Mouse (Mus musculus) adrenal gland, adult 10 weeks (tissue): Measurements from ENCODE around the gene Eif4a1. TPM values are rescaled to one million over a fixed set of nuclear protein-coding genes. Genes with fewer than 3 reads are reported as not detected.

Source experiments
- polyA plus RNA-seq: library from polyadenylated mRNA; stranded (reverse); fragments of 350-450 nt; fragmentation: Illumina TruSeq; extraction: RNeasy Lipid Tissue Mini Kit (QIAGEN cat#74804); gene quantifications from one replicate; pipeline ENCODE4 v1.2.3, GENCODE M21; 2014; ENCODE audit warnings: low read depth, low replicate concordance

The Eif4a1 gene
- polyA plus RNA-seq: 617 TPM

DNA sequence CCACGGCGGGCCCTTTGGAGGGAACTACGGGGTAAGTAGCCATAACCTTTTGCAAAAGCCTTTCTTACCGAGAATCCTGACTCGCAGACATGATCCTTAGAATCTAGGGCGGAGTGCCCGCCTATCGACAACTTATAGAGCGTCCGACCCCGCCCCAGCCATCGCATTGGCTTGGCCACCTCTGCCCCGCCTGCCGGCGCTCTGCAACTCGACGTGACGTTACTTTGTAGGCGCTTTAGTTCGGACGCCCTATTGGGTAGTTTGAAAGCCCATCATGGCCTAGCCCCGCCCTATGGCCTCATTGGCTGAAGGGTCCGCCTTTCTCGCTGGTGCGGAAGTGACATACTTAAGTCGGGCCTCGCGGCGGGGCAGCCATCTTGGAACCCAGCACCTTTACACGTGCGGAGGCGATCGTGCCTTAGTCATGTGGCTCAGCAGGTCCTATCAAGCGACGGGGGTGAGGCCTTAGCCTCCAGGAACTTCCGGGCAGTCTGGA, at the start of gene Eif4a1:
Gene Eif4a1, minus strand, starts transcription at position 213 of the 496 bp plus-strand sequence.

DNA sequence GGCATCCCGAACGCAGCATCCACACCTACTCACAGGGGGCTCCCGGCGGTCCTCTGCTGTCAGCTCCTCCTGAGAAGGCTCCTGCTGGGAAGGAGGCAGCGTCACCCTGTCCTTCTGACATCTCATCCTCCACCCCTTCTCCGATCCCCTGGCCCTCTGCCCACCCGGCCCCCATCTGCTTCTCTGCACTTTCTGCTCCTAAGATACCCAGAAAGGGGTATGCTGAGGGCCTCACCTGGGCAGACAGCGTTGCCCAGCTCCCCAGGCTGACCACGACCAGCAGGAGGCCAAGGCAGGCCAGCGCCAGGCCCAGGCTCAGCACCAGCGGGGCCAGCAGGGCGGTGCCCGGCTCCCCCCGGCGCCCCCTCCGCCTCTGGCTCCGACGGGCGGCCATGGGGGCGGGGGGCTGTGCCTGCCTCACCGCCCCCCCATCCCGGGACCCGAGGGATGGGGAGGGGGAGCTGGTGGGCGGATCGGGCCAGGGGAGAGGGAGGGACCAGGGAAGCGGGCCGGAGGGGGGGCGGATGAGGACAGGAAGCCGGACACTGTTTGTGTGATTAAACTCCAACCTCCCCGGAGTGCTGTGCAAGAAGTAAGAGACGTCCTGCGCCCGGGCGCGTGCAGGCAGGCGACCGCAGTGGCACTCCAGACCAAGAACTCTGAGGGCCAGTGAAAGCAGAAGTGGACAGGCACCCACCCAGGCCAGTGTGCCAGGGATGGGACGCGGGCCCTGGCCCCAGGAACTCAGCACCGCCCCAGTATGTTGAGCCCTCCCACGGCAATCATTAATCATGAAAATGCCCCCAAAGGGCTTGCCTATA, 23.3 kb upstream of the Eif4a1 start, which contains the start of the genes Tnfsf12 and Tnfsfm13:
Gene Tnfsf12, minus strand, starts transcription at position 489 of the 821 bp plus-strand sequence.
Gene Tnfsfm13, minus strand, starts transcription at position 738 of the 821 bp plus-strand sequence.

DNA sequence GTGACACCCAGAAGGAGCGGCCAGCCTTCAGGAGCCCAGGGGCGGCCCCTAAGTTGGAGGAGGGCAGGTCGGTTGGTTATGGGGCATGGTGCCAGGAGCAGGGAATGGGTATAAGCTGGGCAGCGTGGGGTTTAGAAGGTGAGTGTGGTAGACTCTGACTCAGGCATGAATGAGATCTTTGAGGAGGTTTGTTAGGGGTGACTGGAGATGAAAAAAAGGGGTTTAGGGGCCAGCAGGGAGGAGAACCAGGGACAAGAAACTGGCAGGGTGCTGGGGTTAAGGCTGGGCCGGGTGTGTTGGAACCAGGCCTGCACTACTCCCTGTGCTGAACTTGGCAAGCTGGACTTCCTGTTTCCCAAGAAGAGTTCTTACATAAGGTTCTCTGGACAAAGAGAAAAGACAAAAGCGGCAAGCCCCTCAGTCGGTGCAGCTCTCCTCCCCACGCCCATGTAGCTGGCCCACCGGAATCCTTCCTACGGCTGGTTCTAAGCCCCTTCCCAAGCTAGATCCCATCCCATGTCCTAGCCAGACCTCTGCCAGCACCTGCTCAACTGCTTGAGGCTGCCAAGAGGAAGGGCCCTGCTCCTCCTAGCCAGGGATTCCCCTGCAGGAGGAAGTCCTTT, 13.4 kb upstream of the Eif4a1 start, which contains the start of gene Tnfsf13:
Gene Tnfsf13, minus strand, starts transcription at position 259 of the 623 bp plus-strand sequence.

DNA sequence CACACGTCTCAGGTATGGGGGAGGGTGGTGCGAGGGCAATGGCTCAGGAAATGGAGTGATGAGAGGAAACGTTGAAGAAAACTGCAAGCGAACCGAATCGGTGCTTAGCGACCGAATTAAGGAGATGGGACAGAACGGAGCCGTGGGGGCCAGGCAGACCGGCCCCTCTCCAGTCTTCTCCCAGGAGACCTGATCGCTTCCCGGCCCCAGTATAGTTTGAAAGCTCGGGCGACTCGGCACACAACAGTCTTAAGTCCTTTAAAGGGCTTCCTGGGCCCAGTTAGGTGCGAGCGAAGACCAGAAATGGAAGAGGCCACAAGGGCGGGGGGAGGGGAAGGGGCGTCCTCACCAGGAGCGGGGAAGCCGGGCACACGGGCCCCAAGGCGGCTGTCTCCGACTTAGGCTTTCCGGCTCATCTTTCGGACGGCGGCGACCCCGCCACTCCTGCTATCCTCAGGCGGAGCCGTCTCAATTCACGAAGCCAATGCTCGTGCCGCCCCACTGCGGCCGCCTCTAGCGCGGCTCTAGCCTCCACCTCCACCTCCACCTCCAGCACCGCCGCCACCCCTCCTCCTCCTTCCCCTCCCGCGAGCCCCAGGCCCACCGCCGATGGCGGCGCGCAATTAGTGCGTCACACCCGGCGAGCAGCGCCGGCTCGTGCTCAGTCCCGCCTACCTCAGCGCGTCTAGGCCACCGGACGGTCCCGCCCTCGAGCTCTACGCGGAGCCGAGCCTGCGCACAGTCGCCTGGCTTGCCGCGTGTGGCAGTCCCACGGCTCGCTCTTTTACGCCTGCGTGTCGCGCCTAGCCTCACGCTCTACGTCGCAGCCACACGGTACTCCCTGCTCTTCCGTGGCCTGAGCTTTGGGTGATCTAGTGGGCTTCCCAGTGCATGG, 9.3 kb upstream of the Eif4a1 start, which contains the start of gene Senp3:
Gene Senp3, minus strand, starts transcription at position 771 of the 895 bp plus-strand sequence.

DNA sequence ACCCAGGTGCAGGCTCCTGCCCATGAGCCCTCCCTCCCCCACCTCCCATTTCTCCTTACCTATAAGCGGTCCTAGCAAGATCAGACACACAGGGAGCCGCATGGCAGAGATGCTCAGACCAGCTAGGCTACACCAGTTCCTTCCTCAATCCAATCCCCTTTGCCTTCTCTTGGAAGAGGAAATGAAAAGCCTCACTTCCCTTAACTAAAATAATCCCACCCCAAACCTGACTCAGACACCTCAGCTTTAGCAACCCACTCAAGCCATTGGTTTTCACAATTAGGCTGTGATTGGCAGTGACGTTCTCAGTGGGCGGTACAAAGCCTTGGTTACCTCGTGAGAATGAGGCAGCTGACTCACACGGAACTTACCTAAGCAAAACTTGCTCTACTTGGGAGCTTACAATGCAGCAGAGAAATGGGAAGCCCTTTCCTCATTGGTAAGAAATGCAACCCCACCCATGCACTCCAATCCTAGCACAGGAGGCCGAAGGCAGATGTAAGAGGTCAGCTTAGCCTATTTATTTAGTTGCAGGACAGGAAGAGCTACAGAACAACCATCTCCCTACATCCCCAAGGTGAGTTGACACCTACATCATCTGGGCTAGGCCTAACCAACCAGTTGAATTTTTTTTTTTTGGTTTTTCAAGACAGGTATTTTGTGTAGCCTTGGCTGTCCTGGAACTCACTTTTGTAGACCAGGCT, 6.1 kb downstream of the Eif4a1 start, which contains the start of gene Cd68:
Gene Cd68, minus strand, starts transcription at position 193 of the 704 bp plus-strand sequence.

DNA sequence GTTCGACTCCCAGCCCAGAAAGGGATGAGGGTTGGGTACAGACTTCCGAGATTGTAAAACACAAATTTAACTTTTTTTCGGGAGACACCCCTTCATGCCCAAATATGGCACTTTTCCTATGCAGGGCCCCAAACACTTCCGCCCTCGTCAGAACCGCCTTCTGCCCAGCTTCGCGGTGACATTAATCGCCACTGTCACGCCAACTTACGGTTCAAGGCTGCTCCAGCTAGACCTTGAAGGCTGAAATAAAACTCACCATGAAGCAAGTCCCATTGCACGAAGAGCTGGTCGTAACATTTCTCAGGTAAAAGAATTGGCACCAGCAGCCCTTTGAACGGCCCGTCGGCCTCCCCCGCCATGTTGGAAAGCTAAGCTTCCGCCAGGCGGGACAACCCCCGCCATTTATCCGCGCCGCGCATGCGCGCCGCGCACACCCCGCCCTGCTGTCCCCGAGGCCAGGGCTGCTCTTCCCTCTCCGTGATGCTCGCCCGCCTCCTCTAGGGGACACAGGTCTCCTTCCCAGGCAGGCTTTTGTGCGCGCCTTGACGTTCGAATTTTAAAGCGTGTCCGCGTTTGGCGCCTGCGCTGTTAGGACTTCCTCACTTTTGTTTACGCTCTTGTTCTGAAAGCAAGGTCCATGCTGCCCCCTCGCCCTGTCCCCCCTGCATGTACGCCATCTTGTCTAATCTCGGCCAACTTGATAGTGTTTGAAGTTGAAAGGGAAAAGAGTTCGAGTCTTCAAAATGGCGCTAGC, 9.8 kb downstream of the Eif4a1 start, which contains the start of gene Mpdu1:
Gene Mpdu1, minus strand, starts transcription at position 430 of the 754 bp plus-strand sequence.

DNA sequence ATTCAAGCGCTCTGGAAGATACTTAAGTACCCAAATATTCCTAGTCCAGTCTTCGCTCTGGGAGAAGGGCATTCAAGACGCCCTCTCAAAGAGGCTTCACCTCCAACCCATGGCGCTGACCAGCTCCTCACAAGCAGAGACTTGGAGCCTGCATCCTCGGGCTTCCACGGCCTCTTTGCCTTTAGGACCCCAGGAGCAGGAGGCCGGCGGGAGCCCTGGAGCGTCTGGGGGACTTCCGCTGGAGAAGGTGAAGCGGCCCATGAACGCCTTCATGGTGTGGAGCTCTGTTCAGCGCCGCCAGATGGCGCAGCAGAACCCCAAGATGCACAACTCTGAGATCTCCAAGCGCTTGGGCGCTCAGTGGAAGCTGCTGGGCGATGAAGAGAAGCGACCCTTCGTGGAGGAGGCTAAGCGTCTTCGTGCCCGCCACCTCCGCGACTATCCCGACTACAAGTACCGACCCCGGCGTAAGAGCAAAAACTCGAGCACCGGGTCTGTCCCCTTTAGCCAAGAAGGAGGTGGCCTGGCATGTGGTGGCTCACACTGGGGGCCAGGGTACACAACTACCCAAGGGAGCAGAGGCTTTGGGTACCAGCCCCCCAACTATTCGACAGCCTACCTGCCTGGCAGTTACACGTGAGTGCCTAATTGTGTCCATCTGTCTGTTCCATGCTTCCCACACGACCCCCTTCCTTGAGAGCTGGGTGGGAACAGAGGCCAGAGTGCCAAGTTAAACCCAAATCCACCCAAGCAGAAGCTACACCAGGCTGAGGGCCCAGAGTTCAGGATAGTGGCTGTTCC, 16.8 kb downstream of the Eif4a1 start, which contains the start of gene Sox15:
Gene Sox15, plus strand, starts transcription at position 51 of the 801 bp plus-strand sequence.

DNA sequence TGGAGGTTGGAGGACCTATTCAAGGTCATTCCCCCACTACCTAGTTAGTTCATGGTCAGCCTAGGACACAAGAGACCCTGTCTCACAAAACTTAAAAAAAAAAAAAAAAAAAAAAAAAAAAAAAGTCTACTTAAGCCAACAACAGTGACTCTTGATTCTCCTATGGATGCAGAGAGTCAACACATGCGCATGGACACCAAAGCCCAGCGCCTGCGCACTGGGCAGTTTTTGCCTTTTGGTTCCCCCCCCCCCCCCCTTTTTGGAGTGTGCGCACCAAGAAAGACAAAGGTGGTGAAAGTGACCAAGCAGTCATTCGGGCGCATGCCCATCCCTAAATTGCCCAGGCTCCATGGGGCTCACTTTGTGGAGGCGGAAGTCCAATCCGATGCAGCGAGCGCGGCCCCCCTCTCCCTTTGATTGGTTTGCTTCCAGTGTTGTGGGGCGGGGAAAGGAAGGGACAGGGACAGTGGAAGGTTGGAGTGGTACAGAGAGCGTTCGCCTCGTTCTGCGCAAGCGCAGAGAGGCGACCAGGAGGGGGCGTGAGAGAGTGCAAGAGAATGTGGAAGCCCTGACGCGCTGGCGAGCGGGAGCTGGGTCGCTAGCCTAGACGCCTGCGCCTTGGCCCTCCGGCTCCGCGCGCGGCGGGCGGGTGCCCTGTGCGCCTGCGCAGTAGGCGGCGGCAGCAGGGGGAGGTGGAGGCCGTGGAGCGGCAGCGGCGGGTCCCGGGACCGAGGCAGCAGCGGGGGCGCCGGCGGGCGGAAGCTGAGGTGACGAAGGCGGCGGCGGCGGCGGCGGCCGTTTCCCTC, 39.7 kb downstream of the Eif4a1 start, which contains the start of gene Fxr2:
Gene Fxr2, plus strand, starts transcription at position 707 of the 806 bp plus-strand sequence.

DNA sequence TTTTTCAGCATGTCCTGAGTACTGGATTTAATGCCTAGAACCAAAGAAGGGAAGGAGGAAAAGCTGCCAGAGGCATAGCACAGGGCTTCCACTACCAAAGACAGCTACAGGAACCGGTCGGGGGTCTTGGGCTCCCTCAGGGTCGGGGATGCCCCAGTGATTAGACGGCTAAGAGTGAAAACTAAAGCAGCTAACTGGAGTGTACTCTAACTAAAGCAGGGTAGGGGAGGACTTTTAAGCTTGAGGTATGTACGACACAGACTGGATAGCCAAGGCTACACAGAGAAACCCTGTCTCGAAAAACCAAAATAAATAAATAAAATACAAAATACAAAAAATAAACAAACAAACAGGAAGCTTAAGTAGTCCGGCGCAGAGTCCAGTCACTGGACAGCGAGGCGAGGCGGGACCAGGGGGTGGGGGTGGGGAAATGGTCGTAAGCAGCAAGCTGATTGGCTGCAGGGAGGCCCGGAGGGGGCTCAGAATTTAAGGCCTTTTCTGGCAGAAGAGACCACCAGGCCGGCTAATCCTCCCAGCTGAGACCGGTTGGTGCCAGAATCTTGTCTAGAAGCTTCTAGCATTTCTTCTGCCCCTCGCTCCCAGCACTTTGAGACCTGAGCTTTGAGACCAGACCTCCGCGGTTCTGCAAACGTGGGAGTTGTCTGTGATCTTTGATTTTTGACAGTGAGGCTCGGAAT, 50.5 kb downstream of the Eif4a1 start, which contains the start of gene Sat2:
Gene Sat2, plus strand, starts transcription at position 454 of the 698 bp plus-strand sequence.

DNA sequence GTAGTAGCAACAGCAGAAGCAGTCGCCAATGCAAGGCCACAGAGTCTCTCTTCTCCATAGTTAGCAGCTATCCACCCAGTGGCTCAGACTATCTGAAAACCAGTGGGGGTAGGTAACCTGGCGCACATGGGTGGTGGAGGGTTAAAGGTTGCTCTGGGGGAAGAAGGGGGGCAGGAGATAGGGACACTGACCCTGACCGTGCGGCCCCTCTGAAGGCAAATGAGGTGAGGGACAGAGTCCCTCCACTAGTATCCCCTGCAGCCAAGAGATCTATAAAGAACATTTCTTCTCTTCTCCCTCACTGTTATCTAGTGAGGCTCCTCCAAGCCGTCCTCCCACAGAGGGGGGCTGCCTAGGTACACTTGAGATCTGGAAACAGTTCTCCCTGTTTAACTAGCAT, 54.4 kb downstream of the Eif4a1 start, which contains the start of gene Shbg:
Gene Shbg, minus strand, starts transcription at position 101 of the 400 bp plus-strand sequence.

Other genes starting within 250 kb of the Eif4a1 start
- not detected for gene Dnah2, start 123.3 kb downstream of the Eif4a1 start, polyA plus RNA-seq
- gene Efnb3, start 112.2 kb downstream of the Eif4a1 start, polyA plus RNA-seq: 0.29 TPM
- 1.6 TPM for gene Wrap53, start 92.2 kb downstream of the Eif4a1 start, polyA plus RNA-seq
- 8.5 TPM for gene Trp53, start 92.1 kb downstream of the Eif4a1 start, polyA plus RNA-seq
- gene Atp1b2, start 66.5 kb downstream of the Eif4a1 start, polyA plus RNA-seq: 31.6 TPM
- not detected for gene Shbg, start 54.5 kb downstream of the Eif4a1 start, polyA plus RNA-seq
- 2.8 TPM for gene Sat2, start 50.4 kb downstream of the Eif4a1 start, polyA plus RNA-seq
- 14.5 TPM for gene Fxr2, start 39.4 kb downstream of the Eif4a1 start, polyA plus RNA-seq
- gene Sox15, start 17.1 kb downstream of the Eif4a1 start, polyA plus RNA-seq: not detected
- gene Mpdu1, start 9.8 kb downstream of the Eif4a1 start, polyA plus RNA-seq: 23.0 TPM
- gene Cd68, start 6.3 kb downstream of the Eif4a1 start, polyA plus RNA-seq: 4.0 TPM
- gene Senp3, start 9.7 kb upstream of the Eif4a1 start, polyA plus RNA-seq: 56.8 TPM
- gene Tnfsf13, start 13.4 kb upstream of the Eif4a1 start, polyA plus RNA-seq: 8.3 TPM
- 2.2 TPM for gene Tnfsf12, start 23.4 kb upstream of the Eif4a1 start, polyA plus RNA-seq
- gene Tnfsfm13, start 23.7 kb upstream of the Eif4a1 start, polyA plus RNA-seq: 1.6 TPM
- 37.7 TPM for gene Polr2a, start 86.2 kb upstream of the Eif4a1 start, polyA plus RNA-seq
- gene Slc35g3, start 89.5 kb upstream of the Eif4a1 start, polyA plus RNA-seq: not detected
- gene Zbtb4, start 93.5 kb upstream of the Eif4a1 start, polyA plus RNA-seq: 35.4 TPM
- 1.3 TPM for gene Chrnb1, start 123.5 kb upstream of the Eif4a1 start, polyA plus RNA-seq
- 5.0 TPM for gene Fgf11, start 129.4 kb upstream of the Eif4a1 start, polyA plus RNA-seq
- gene Tmem102, start 133.2 kb upstream of the Eif4a1 start, polyA plus RNA-seq: not detected
- gene Gm39566, start 142.9 kb upstream of the Eif4a1 start, polyA plus RNA-seq: not detected
- not detected for gene Spem2, start 146.0 kb upstream of the Eif4a1 start, polyA plus RNA-seq
- not detected for gene Spem1, start 149.8 kb upstream of the Eif4a1 start, polyA plus RNA-seq
- 1.5 TPM for gene Nlgn2, start 165.4 kb upstream of the Eif4a1 start, polyA plus RNA-seq
- gene Tmem256, start 166.1 kb upstream of the Eif4a1 start, polyA plus RNA-seq: 24.3 TPM
- gene Plscr3, start 174.0 kb upstream of the Eif4a1 start, polyA plus RNA-seq: 1.6 TPM
- gene Tnk1, start 186.3 kb upstream of the Eif4a1 start, polyA plus RNA-seq: not detected
- gene Tmem95, start 205.6 kb upstream of the Eif4a1 start, polyA plus RNA-seq: not detected
- 2.4 TPM for gene Kctd11, start 209.0 kb upstream of the Eif4a1 start, polyA plus RNA-seq
- not detected for gene Acap1, start 223.1 kb upstream of the Eif4a1 start, polyA plus RNA-seq
- gene 2810408A11Rik, start 228.6 kb upstream of the Eif4a1 start, polyA plus RNA-seq: not detected
- 3.1 TPM for gene Neurl4, start 228.6 kb upstream of the Eif4a1 start, polyA plus RNA-seq
- gene Gps2, start 241.5 kb upstream of the Eif4a1 start, polyA plus RNA-seq: 22.9 TPM
- gene Eif5a, start 249.5 kb upstream of the Eif4a1 start, polyA plus RNA-seq: 242 TPM